Mouse (Mus musculus) kidney, embryonic 16.5 days (tissue): Measurements from ENCODE around the gene Plin1. TPM values are rescaled to one million over a fixed set of nuclear protein-coding genes. Genes with fewer than 3 reads are reported as not detected.
A peak's percentile ranks its signal among the peaks of the same experiment; 100 is the strongest.

ENCODE experiments used
- ATAC-seq: fragments of 200-750 bp; cut with Nextera tagmentation; 2 replicates; pipeline ENCODE4 v1.8.0; 2017; ENCODE audit warnings: moderate TSS enrichment; ENCODE audit not compliant: low FRiP score, low TSS enrichment
- H3K27ac ChIP-seq: fragments of 300-500 bp; sonication (generic); 2 replicates; pipeline ENCODE4 v1.5.1; 2014; ENCODE audit warnings: low read length
- H3K27me3 ChIP-seq: fragments of 300-500 bp; sonication (generic); 2 replicates; pipeline ENCODE4 v1.6.1; 2014; ENCODE audit warnings: low read length, control low read depth, mixed read lengths; ENCODE audit not compliant: insufficient read depth
- H3K36me3 ChIP-seq: fragments of 300-500 bp; sonication (generic); 2 replicates; pipeline ENCODE4 v1.6.1; 2014; ENCODE audit warnings: low read length, control low read depth, mixed read lengths; ENCODE audit not compliant: insufficient read depth
- H3K4me1 ChIP-seq: fragments of 300-500 bp; sonication (generic); 2 replicates; pipeline ENCODE4 v1.6.1; 2014; ENCODE audit warnings: low read length, control low read depth, mixed read lengths; ENCODE audit not compliant: insufficient read depth
- H3K4me2 ChIP-seq: fragments of 300-500 bp; sonication (generic); replicated peaks from 2 replicates; pipeline ENCODE4 v1.6.1; 2014; ENCODE audit warnings: low read depth, low read length
- H3K4me3 ChIP-seq: fragments of 300-500 bp; sonication (generic); 2 replicates; pipeline ENCODE4 v1.5.1; 2014; ENCODE audit warnings: mild to moderate bottlenecking, low read length
- H3K9ac ChIP-seq: fragments of 300-500 bp; sonication (generic); replicated peaks from 2 replicates; pipeline ENCODE4 v1.6.1; 2014; ENCODE audit warnings: low read length
- H3K9me3 ChIP-seq: fragments of 300-500 bp; sonication (generic); 2 replicates; pipeline ENCODE4 v1.6.1; 2016; ENCODE audit warnings: low read length, control low read depth
- WGBS: fragments of 180-500 bp; shearing (Covaris S2); extraction: QIAGEN DNeasy Blood & Tissue Kit; methylation state at CpG from one replicate; pipeline ENCODE4 v1.1.7; 2014; 5-methylcytosine and 5-hydroxymethylcytosine counted together
- polyA plus RNA-seq: library from polyadenylated mRNA; unstranded; fragments of >200 nt; fragmentation: Nextera tagmentation; extraction: Ambion mirVana; gene quantifications from 2 replicates; pipeline ENCODE4 v1.2.1, GENCODE M21; 2015

Plin1 gene
- polyA plus RNA-seq, 1 experiment from 2014 or later: 0.34 TPM

GRCm38 (mm10) chr7:79738913-79739312 lies 6.2 kb upstream of the Plin1 start:
- H3K9ac ChIP-seq: no peak overlapping the region
- H3K36me3 ChIP-seq: peaks cover 4% of the 10 kb centered on the region
- H3K27ac ChIP-seq: no peak overlapping the region
- no peaks in the 10 kb centered on the region for H3K9me3 ChIP-seq
- H3K27me3 ChIP-seq: no peaks in the 10 kb centered on the region
- H3K4me2 ChIP-seq: no peak overlapping the region
- H3K4me1 ChIP-seq: peaks cover 7% of the 10 kb centered on the region
- H3K4me3 ChIP-seq: no peak overlapping the region
- 89% methylated on average over 2 of the region's 2 CpGs for WGBS
- no peak for ATAC-seq

GRCm38 (mm10) chr7:79736511-79736910 lies 3.8 kb upstream of the Plin1 start:
- 85% methylated on average over 14 of the region's 14 CpGs for WGBS

GRCm38 (mm10) chr7:79734563-79734962 lies 1.9 kb upstream of the Plin1 start:
- Histone ChIP-seq H3K4me3 (no peak overlapping the region), H3K9ac (no peak overlapping the region), H3K36me3 (peaks cover 2% of the 10 kb centered on the region), H3K4me2 (no peak overlapping the region), H3K9me3 (no peaks in the 10 kb centered on the region), H3K27ac (no peak overlapping the region), H3K27me3 (no peaks in the 10 kb centered on the region), H3K4me1 (no peaks in the 10 kb centered on the region)
- WGBS: 66% methylated on average over 8 of the region's 8 CpGs
- ATAC-seq: peak; percentile 85

More at GRCm38 (mm10) chr7:79736511-79736910, 3.8 kb upstream of the Plin1 start:
- Histone ChIP-seq H3K4me3 (no peak overlapping the region), H3K4me1 (no peaks in the 10 kb centered on the region), H3K27me3 (no peaks in the 10 kb centered on the region), H3K4me2 (no peak overlapping the region), H3K9ac (no peak overlapping the region), H3K27ac (no peak overlapping the region), H3K36me3 (peaks cover 4% of the 10 kb centered on the region), H3K9me3 (no peaks in the 10 kb centered on the region)
- no peak for ATAC-seq

GRCm38 (mm10) chr7:79731438-79731837 lies 1.3 kb downstream of the Plin1 start:
- no peak for ATAC-seq
- no peaks in the 10 kb centered on the region for H3K27me3 ChIP-seq
- H3K9me3 ChIP-seq: no peaks in the 10 kb centered on the region
- H3K27ac ChIP-seq: no peak overlapping the region
- H3K4me3 ChIP-seq: no peak overlapping the region
- no peak overlapping the region for H3K9ac ChIP-seq
- no peaks in the 10 kb centered on the region for H3K4me1 ChIP-seq
- 83% methylated on average over 13 of the region's 13 CpGs for WGBS
- no peak overlapping the region for H3K4me2 ChIP-seq
- no peaks in the 10 kb centered on the region for H3K36me3 ChIP-seq

GRCm38 (mm10) chr7:79729743-79730370 lies 2.8 kb downstream of the Plin1 start:
- peak; percentile 11; the same call in 1 of the 2 replicates for ATAC-seq
- Histone ChIP-seq H3K36me3 (no peaks in the 10 kb centered on the region), H3K4me1 (no peaks in the 10 kb centered on the region), H3K4me3 (no peak overlapping the region), H3K4me2 (no peak overlapping the region), H3K9ac (no peak overlapping the region), H3K9me3 (no peaks in the 10 kb centered on the region), H3K27me3 (no peaks in the 10 kb centered on the region), H3K27ac (no peak overlapping the region)
- WGBS: 58% methylated on average over 11 of the region's 11 CpGs

DNA sequence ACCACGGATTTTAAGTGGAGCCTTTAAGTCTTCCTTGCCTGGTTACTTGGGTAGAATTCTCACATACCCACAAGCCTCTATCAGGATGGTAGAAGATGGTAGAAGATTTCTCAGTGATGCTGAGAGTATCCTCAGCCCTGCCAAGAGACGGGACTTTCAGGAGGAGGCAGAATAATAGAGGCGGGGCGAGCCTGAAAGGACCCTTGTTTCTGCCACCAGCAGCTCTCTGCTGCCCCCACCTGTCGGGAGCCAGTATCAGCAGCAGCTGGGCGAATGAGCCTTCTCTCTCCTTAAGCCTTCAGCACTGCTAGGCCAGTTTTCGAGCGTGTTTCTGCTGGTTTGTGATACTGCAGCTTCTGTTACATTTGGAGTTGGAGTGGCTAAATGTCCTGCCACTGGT lies 3.5 kb downstream of the Plin1 start:
- Histone ChIP-seq H3K4me2 (no peak overlapping the region), H3K27ac (no peak overlapping the region), H3K9me3 (no peaks in the 10 kb centered on the region), H3K9ac (no peak overlapping the region), H3K36me3 (no peaks in the 10 kb centered on the region), H3K4me3 (no peak overlapping the region), H3K27me3 (no peaks in the 10 kb centered on the region), H3K4me1 (no peaks in the 10 kb centered on the region)
- ATAC-seq: peak; percentile 29; the same call in 1 of the 2 replicates
- WGBS: 7% methylated on average over 8 of the region's 8 CpGs

- Histone ChIP-seq H3K9ac (no peak overlapping the region), H3K4me2 (no peak overlapping the region), H3K27me3 (no peaks in the 10 kb centered on the region; the same call in 1 of the 2 replicates), H3K4me1 (no peaks in the 10 kb centered on the region), H3K36me3 (no peaks in the 10 kb centered on the region), H3K9me3 (no peaks in the 10 kb centered on the region), H3K27ac (no peak overlapping the region), H3K4me3 (no peak overlapping the region)
- WGBS: 29% methylated on average over 6 of the region's 6 CpGs
- ATAC-seq: 0 out of 2 replicates have a peak, but pooled peaks have one; percentile 29
Observed at GRCm38 (mm10) chr7:79728219-79728618, 4.5 kb downstream of the Plin1 start.

GRCm38 (mm10) chr7:79727091-79727490 lies 5.6 kb downstream of the Plin1 start:
- Histone ChIP-seq H3K9ac (no peak overlapping the region), H3K4me2 (no peak overlapping the region), H3K9me3 (no peaks in the 10 kb centered on the region), H3K4me1 (0 out of 2 replicates have a peak, but pooled peaks cover under 1% of the 10 kb centered on the region), H3K27ac (no peak overlapping the region), H3K4me3 (no peak overlapping the region), H3K27me3 (peaks cover 7% of the 10 kb centered on the region), H3K36me3 (no peaks in the 10 kb centered on the region)
- ATAC-seq: no peak
- WGBS: 12% methylated on average over 2 of the region's 2 CpGs

DNA sequence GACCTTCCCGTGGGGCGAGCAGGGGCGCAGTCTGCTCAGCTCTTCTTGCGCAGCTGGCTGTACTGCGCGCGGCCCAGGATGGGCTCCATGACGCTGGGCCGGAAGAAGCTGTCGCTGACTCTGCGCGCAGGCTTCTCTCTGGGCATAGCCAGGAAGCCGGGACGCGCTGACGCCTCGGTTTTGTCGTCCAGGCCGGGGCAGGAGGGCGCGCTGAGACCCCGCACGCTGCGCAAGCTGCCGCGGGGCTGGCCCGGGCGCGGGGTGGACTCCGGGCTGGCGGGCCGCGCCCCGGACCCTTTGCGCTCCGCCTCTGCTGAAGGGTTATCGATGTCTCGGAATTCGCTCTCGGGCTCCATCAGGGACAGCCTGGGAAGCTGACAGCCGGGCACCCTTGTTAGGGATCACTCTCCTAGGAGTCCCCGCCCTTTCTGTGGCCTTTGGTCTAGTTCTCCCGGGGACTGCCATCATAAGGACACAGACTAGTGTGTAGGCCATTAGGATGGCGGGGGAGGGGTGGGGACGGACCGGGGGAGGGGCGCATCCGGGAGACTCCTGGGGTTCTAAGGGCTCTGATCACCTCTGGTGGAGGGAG lies 11.2 kb downstream of the Plin1 start:
- peaks cover 10% of the 10 kb centered on the region; the same call in 1 of the 2 replicates for H3K4me1 ChIP-seq
- H3K9me3 ChIP-seq: no peaks in the 10 kb centered on the region
- H3K4me3 ChIP-seq: peak overlapping the region; percentile 64
- H3K36me3 ChIP-seq: no peaks in the 10 kb centered on the region
- WGBS: under 1% methylated on average over 47 of the region's 48 CpGs
- peak; percentile 83 for ATAC-seq
- H3K27me3 ChIP-seq: peaks cover 17% of the 10 kb centered on the region
- peak overlapping the region; percentile 72 for H3K9ac ChIP-seq
- H3K4me2 ChIP-seq: peak overlapping the region; percentile 89
- no peak overlapping the region; the same call in 1 of the 2 replicates for H3K27ac ChIP-seq
